Mouse (Mus musculus) CH12.LX (cell line): ENCODE data around the gene Il11.

Source experiments
- CHD2 ChIP-seq: IDR thresholded peaks from 2 replicates; pipeline ENCODE4 v1.6.1; 2011; ENCODE audit warnings: low read length, improper control_type of control experiment
- CTCF ChIP-seq, 2 experiments: IDR thresholded peaks in 1 of 2; conservative IDR thresholded peaks in 1 of 2; 2 replicates each; pipeline ENCODE4 v1.5.1; 2011 to 2012; ENCODE audit warnings: low read depth in 2 of 2, low read length in 2 of 2, improper control_type of control experiment in 1 of 2, inconsistent platforms in 1 of 2, mild to moderate bottlenecking in 1 of 2, moderate library complexity in 1 of 2
- EP300 ChIP-seq: IDR thresholded peaks from 2 replicates; pipeline ENCODE4 v1.6.1; 2011; ENCODE audit warnings: low read length, improper control_type of control experiment
- KAT2A ChIP-seq: IDR thresholded peaks from 2 replicates; pipeline ENCODE4 v1.6.1; 2012; ENCODE audit warnings: low read length, improper control_type of control experiment, inconsistent platforms; ENCODE audit not compliant: insufficient replicate concordance
- POLR2A ChIP-seq: IDR thresholded peaks from 2 replicates; pipeline ENCODE4 v1.6.1; 2011; ENCODE audit warnings: low read depth, mild to moderate bottlenecking, improper control_type of control experiment, low read length
- RAD21 ChIP-seq: IDR thresholded peaks from 2 replicates; pipeline ENCODE4 v1.6.1; 2011; ENCODE audit warnings: low read depth, mild to moderate bottlenecking, low read length, improper control_type of control experiment, moderate library complexity
- SMC3 ChIP-seq: IDR thresholded peaks from 2 replicates; pipeline ENCODE4 v1.6.1; 2011; ENCODE audit warnings: low read depth, low read length, improper control_type of control experiment
- USF1 ChIP-seq: IDR thresholded peaks from 2 replicates; pipeline ENCODE4 v1.6.1; 2014; ENCODE audit warnings: low read depth, mild to moderate bottlenecking, inconsistent platforms, low read length, improper control_type of control experiment
- ZC3H11A ChIP-seq: IDR thresholded peaks from 2 replicates; pipeline ENCODE4 v1.6.1; 2012; ENCODE audit warnings: low read depth, mild to moderate bottlenecking, inconsistent platforms, low read length, improper control_type of control experiment

DNA sequence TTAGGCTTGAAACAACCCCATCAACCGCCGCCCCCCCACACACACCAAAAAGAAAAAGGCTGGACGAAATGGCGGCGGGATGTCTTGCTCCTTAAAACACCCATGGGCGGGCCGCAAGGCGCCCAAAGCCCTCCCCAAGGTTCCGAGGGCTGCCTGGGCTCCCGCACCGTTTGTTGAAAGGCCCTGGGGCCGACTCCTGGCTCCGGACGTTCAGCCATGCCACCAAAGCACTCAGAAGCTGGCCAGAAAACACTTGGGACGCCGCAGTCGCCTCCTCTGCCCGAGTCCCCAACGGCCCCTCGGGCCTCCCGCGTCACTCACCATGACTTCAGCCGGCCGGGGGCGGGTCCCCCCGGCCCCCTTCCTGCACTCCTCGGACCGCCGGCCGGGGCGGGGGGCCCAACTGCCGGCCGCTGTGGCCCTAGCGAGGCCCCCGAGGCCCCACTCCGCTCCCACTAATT is 29.2 kb upstream of the Il11 start:
- no peak for TF ChIP-seq CTCF (conservative IDR thresholded peaks at IDR 0.05 in 1 of 2, IDR thresholded peaks at IDR 0.05 in 1 of 2; ENCODE audit: low read depth in 2 of 2, low read length in 2 of 2)
- TF ChIP-seq CHD2: no peak
- no peak for TF ChIP-seq KAT2A
- no peak for TF ChIP-seq RAD21
- TF ChIP-seq EP300: no peak
- TF ChIP-seq USF1: no peak
- TF ChIP-seq ZC3H11A: no peak
- no peak for TF ChIP-seq POLR2A
- TF ChIP-seq SMC3: no peak
